Mouse (Mus musculus) lung, adult 2 months (tissue): ENCODE results near the gene Setd5.

Source experiments
- CTCF ChIP-seq: fragments of 200-500 bp; IDR thresholded peaks from 2 replicates; pipeline ENCODE4 v1.5.1; 2011; ENCODE audit warnings: mild to moderate bottlenecking, low read length, control low read depth; ENCODE audit not compliant: insufficient read depth
- POLR2A ChIP-seq: fragments of 200-500 bp; IDR thresholded peaks from 2 replicates; pipeline ENCODE4 v1.6.1; 2011; ENCODE audit warnings: low read depth, mild to moderate bottlenecking, control low read depth, low read length, borderline replicate concordance; ENCODE audit errors: extremely low read depth

DNA sequence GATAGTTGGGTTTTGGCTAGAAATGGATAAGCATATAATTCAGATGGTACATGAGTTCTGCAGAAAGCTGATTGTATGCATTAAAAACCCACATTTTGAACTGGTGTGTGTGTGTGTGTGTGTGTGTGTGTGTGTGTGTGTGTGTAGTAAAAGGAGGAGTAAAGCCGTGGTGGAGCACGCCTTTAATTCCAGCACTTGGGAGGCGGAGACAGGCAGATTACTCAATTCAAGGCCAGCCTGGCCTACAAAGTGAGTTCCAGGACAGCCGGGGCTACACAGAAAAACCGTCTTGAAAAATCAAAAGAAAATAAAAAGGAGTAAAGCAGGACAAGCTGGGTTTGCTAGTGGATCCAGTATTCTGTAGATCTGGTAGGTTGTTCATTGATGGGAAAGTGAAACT lies 20.5 kb downstream of the Setd5 start:
- no peak for TF ChIP-seq POLR2A
- no peak for TF ChIP-seq CTCF
